Mouse (Mus musculus) megakaryocyte, embryonic 14.5 days (primary cell): ENCODE measurements around the gene Bhlhe23. TPM values are rescaled to one million over a fixed set of nuclear protein-coding genes. Genes with fewer than 3 reads are reported as not detected.
A peak's percentile ranks its signal among the peaks of the same experiment; 100 is the strongest.

Source experiments
- H3K27me3 ChIP-seq: replicated peaks from 2 replicates; pipeline ENCODE3; 2012; ENCODE audit warnings: inconsistent platforms
- H3K36me3 ChIP-seq: replicated peaks from 2 replicates; pipeline ENCODE3; 2012; ENCODE audit warnings: low read length, inconsistent platforms, mixed read lengths
- H3K4me1 ChIP-seq: 2 replicates; pipeline ENCODE4 v1.6.1; 2012; ENCODE audit warnings: inconsistent platforms
- H3K4me3 ChIP-seq: replicated peaks from 2 replicates; pipeline ENCODE3; 2012; ENCODE audit warnings: moderate library complexity, mild to moderate bottlenecking, inconsistent platforms
- H3K9me3 ChIP-seq: 2 replicates; pipeline ENCODE4 v1.6.1; 2012; ENCODE audit warnings: inconsistent platforms
- FLI1 ChIP-seq: IDR thresholded peaks from 2 replicates; pipeline ENCODE4 v1.6.1; 2012; ENCODE audit warnings: low read length, inconsistent platforms, mixed read lengths
- GATA1 ChIP-seq: IDR thresholded peaks from 3 replicates; pipeline ENCODE4 v1.6.1; 2012; ENCODE audit warnings: mixed read lengths, low read length, inconsistent platforms, borderline replicate concordance
- polyA plus RNA-seq: library from polyadenylated mRNA; stranded (reverse); fragments of >175 nt; gene quantifications from 2 replicates; pipeline ENCODE4 v1.2.3, GENCODE M21; 2012; ENCODE audit warnings: low replicate concordance; ENCODE audit not compliant: insufficient read depth

Gene Bhlhe23
- polyA plus RNA-seq, 1 experiment, result not detected

DNA sequence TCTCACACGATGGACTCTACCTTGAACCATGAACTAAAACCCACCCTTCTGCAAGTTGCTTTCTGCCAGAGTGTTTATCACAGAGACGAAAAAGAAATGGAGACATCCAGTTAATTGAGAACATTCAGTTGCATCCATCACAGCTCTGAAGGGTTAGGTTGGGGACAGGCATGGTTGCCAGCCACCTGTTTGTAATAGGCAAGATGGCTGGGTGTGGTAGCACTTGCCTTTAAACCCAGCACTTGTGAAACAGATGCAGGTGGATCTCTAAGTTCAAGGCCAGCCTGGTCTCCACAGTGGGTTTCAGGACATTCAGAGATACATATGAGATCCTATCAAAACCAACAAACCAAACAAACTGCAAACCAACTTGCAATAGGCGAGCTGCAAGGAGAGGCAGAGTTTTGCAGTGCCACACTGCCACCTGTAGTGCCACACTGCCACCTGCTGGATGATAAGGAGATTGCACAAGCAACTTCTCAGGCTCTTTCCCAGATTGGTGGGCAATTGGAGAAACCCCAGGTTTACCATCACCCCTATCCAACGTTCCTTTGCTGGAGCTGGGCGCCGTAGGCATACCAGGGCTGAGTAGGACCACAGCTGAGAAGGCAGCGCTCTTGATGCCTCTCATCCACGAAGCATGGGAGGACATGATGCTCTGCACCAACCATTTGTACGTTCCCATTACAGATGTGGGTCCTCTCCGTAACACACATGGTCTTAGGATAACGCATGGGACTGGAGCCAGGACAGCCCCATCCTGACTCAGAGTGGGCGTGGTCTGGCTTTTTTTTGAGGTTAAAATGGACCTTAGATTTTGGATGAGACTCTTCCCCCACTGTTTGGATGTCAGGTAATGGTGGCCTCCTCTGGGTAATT is 2.8 kb upstream of the Bhlhe23 start:
- H3K4me3 ChIP-seq, result no peak overlapping the region
- H3K27me3 ChIP-seq, result peaks cover 72% of the 10 kb centered on the region
- H3K36me3 ChIP-seq, result no peaks in the 10 kb centered on the region
- no peak for TF ChIP-seq FLI1
- TF ChIP-seq GATA1, result no peak
- no peaks in the 10 kb centered on the region for H3K9me3 ChIP-seq
- peaks cover 4% of the 10 kb centered on the region; the same call in 1 of the 2 replicates for H3K4me1 ChIP-seq

DNA sequence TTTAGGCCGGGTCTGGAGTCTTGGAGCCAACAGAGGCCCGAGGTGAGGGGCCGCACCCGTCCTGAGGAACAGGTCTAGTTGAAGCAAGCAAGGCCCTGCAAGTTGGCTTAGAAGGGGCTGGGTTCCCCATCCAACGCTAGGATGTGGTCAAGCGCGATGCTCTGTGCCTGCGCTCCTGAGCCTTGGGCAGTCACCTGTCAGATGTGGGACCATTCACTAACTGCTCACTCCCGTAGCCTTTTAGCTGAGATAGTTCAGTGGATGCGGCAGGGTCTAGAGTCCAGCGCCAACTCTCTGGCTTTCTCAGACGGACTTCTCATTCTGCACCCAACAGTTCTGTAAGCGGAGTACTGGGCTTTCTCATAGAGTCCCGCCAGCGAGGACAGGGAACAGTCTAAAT is 1.1 kb downstream of the Bhlhe23 start:
- peaks cover 4% of the 10 kb centered on the region; the same call in 1 of the 2 replicates for H3K4me1 ChIP-seq
- no peaks in the 10 kb centered on the region for H3K36me3 ChIP-seq
- no peak for TF ChIP-seq GATA1
- no peak for TF ChIP-seq FLI1
- H3K4me3 ChIP-seq, result no peak overlapping the region
- peaks cover 81% of the 10 kb centered on the region for H3K27me3 ChIP-seq
- H3K9me3 ChIP-seq, result no peaks in the 10 kb centered on the region

DNA sequence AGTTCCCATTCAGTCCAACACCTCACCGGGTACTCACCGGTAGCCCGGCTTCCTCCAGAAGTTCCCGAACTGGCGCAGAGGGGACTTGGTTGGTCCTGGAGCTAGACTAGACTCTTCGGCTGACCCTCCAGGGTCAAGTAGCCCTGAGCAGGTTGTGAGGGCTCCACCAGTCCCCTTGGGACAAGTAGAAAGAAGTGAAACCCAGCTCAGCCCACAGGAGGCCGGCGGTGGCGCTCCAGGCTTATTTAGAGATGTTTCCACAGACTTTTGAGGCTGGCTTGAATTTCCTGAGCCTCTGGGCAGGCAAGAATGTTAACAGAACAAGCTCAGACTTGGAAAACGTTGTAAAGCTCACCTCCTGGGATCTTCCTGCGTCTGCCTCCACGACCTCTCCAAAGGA is 1.5 kb downstream of the Bhlhe23 start:
- no peak overlapping the region for H3K4me3 ChIP-seq
- H3K36me3 ChIP-seq, result no peaks in the 10 kb centered on the region
- H3K27me3 ChIP-seq, result peaks cover 84% of the 10 kb centered on the region
- H3K9me3 ChIP-seq, result no peaks in the 10 kb centered on the region
- peaks cover 4% of the 10 kb centered on the region; the same call in 1 of the 2 replicates for H3K4me1 ChIP-seq
- TF ChIP-seq FLI1 (no peak), GATA1 (no peak)

DNA sequence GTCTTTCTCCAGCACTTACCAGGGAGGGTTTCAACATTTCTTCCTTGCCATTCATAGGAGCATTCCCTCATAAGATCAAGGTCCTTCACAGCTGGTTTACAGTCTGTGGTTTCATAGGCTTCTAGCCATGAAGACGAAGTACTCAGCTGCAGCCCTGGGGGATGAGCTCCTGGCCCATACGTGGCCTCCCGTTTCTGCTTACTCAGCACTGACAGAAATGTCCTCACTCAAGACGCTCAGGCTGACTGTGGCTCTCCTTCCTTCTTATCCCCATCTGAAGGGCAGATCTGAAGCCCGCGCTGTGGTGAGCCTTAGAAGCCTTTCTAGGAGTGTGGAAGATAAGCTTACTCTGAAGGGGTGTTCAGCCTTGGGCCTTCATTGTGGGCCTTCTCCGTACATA is 11.0 kb downstream of the Bhlhe23 start:
- H3K4me3 ChIP-seq, result no peak overlapping the region
- TF ChIP-seq GATA1 (no peak), FLI1 (no peak)
- peaks cover 69% of the 10 kb centered on the region for H3K27me3 ChIP-seq
- H3K36me3 ChIP-seq, result no peaks in the 10 kb centered on the region
- H3K9me3 ChIP-seq, result no peaks in the 10 kb centered on the region
- peaks cover 4% of the 10 kb centered on the region; the same call in 1 of the 2 replicates for H3K4me1 ChIP-seq

DNA sequence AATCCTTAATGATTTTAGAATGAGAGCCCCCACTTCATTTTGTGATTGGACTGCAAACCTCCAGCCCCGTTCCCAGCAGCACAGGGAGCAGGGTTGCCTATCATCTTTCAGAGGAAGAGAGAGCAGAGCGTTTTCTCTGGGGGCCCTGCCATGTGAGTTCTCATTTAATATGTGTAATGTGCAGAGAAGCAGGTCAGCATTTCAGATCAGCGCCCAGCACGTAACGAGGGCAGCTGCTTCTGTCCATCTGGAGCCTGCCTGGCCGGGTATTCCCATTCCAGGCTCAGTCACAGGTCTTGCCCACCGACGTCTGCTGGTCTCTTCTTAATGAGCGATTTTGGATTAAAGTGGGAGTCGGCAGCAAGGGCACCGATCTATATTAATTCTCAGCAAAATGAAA is 11.7 kb downstream of the Bhlhe23 start:
- TF ChIP-seq GATA1, result no peak
- TF ChIP-seq FLI1, result no peak
- no peaks in the 10 kb centered on the region for H3K36me3 ChIP-seq
- H3K27me3 ChIP-seq, result peaks cover 63% of the 10 kb centered on the region
- peaks cover 4% of the 10 kb centered on the region; the same call in 1 of the 2 replicates for H3K4me1 ChIP-seq
- H3K9me3 ChIP-seq, result no peaks in the 10 kb centered on the region
- H3K4me3 ChIP-seq, result no peak overlapping the region

DNA sequence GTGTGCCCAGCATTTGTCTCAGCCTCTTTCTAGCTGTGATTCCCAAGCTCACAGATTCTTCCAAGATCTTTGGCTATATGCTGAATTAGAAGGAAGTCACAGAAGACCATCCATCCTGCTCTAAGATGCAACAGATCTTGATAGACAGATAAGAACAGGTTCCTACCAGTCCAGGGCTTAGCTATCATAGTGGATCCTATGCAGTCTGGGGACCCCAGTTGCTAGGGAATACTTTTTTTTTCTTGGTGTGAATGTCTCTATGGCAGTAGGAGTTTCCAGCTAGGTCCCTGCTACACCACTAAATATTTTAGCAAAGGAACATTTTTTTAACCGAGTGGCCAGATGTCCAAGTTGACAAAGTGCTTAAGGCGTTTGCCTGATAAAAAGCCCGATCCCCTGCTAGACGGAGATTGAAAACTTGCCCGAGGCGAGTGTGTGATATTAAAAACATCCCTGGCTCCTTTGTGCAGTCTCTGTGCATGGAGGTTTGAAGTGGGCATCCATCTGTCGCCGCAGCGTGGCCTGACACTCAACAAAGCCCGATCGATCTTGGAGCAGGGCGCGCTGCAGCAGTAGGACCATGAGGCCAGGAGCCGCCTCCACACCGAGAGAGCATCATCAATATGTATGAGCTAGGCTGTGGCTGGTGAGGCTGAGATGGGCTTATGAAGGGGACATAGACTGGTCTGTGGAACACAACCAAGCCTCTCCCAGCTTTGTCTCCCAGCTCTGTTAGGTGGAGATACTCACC is 18.0 kb downstream of the Bhlhe23 start:
- TF ChIP-seq GATA1, result no peak
- TF ChIP-seq FLI1, result no peak
- Histone ChIP-seq H3K4me1 (no peaks in the 10 kb centered on the region), H3K4me3 (peak overlapping the region; percentile 60), H3K27me3 (peaks cover 51% of the 10 kb centered on the region), H3K36me3 (no peaks in the 10 kb centered on the region), H3K9me3 (no peaks in the 10 kb centered on the region)

DNA sequence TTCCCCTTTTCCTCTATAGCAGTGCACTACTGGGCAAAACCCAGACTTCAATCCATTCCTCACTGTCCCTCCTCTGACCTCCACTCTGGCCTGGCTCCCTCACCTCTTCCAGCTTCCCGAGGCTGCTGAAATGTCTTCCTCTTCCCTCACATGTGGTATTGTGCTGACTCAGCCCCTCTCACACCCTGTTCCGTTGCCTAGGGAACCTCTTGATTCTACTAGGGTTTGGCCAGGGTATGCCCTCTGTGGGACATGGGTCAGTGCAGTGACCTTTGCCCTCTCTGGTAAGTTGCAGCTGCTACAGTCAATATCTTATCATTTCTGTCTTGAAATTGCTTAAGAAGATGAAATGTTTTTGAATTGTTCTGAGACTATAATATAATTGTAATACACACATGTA is 19.9 kb downstream of the Bhlhe23 start:
- H3K9me3 ChIP-seq, result no peaks in the 10 kb centered on the region
- TF ChIP-seq GATA1, result no peak
- peaks cover 45% of the 10 kb centered on the region for H3K27me3 ChIP-seq

DNA sequence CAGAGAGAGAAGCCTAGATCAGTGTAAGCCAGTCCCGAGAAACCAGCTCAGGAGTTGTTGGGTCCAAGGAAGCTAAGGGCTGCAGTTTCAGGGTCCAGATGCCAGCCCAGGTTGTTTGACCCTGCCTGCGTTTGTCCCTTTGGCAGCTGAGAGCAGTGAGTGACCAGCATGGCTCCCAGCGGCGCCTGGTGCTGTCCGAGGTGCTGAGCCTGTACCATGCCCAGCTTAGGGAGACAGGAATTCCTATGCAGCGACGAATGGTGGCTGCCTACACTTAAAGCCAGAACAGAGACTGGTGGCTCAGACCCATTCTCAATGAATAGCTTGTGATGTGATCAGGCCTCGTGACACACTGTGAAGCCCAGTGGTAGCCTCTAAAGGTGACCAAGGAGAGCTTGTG is 20.8 kb downstream of the Bhlhe23 start:
- Histone ChIP-seq H3K36me3 (no peaks in the 10 kb centered on the region), H3K4me1 (no peaks in the 10 kb centered on the region), H3K9me3 (no peaks in the 10 kb centered on the region), H3K27me3 (peaks cover 39% of the 10 kb centered on the region), H3K4me3 (no peak overlapping the region)
- TF ChIP-seq FLI1, result no peak

More for the DNA sequence above, 19.9 kb downstream of the Bhlhe23 start:
- Histone ChIP-seq H3K4me1 (no peaks in the 10 kb centered on the region), H3K4me3 (no peak overlapping the region), H3K36me3 (no peaks in the 10 kb centered on the region)

DNA sequence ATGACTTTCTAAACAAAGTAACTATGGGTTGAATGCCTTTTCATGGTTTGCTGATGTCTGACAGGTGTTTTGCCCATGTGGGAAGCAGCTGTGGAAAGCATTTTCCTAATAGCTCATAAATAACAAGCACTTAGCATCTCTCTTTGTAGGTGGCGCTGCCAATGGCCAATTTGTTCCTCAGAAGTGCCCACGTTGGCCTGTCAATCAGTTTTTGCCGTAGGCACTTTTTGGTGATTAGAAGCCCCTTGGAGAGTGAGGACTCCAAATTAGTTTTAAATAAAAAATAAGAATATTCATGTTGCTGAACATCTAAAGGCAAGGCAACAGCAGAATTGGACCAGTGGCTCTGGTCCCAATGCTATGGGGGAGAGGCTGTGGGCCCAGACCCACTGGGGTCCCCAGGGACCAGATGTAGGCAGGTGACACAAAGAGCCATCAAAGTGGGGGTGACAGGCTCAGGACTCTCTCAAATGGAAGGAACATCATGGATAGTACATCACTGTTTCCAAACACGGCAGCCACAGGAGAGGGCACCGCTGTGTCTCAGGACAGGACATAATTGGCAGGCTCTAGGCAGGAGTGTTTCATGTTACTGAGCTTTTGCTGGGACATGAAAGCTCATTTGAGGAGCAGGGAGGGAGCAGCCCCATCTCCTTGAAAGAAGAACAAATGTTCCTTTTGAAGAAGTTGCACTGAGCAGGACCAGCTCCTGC is 21.6 kb downstream of the Bhlhe23 start:
- H3K27me3 ChIP-seq, result peaks cover 37% of the 10 kb centered on the region

More for the DNA sequence above, 21.6 kb downstream of the Bhlhe23 start:
- no peak overlapping the region for H3K4me3 ChIP-seq
- no peaks in the 10 kb centered on the region for H3K4me1 ChIP-seq
- no peaks in the 10 kb centered on the region for H3K36me3 ChIP-seq
- H3K9me3 ChIP-seq, result no peaks in the 10 kb centered on the region
- no peak for TF ChIP-seq FLI1
- no peak for TF ChIP-seq GATA1
